Mouse (Mus musculus) embryonic stem cell, embryonic (primary cell): ENCODE results near the gene Cacna2d2.

ENCODE experiments used
- CTCF ChIA-PET, 4 experiments: fragments of 300-600 bp in 2 of 4; fragments of 350-600 bp in 2 of 4; sonication (Branson Sonifier 250); formaldehyde crosslinking; loops; one replicate each; lab custom pipeline; 2022; ENCODE audit warnings: inconsistent platforms in 2 of 4; lab: Charles Lee
- POLR2A ChIA-PET, 4 experiments: fragments of 300-600 bp in 2 of 4; fragments of 350-600 bp in 2 of 4; sonication (Branson Sonifier 250); formaldehyde crosslinking; loops; one replicate each; lab custom pipeline; 2022; ENCODE audit warnings: antibody characterized with exemption in 4 of 4, inconsistent platforms in 1 of 4; lab: Charles Lee

Cacna2d2 gene

GRCm38 (mm10) chr9:107493511-107493910 lies 94.1 kb downstream of the Cacna2d2 start:
- ChIA-PET POLR2A (interaction anchor here in 1 of 4 experiments (0.9 kb wide), 1 partner anchor 17 kb away, joined by 3 read pairs; no protein-coding TSS in a partner anchor), CTCF (interaction anchor here in 1 of 4 experiments (0.5 kb wide), 1 partner anchor 153 kb away, joined by 9 read pairs; no protein-coding TSS in a partner anchor)

DNA sequence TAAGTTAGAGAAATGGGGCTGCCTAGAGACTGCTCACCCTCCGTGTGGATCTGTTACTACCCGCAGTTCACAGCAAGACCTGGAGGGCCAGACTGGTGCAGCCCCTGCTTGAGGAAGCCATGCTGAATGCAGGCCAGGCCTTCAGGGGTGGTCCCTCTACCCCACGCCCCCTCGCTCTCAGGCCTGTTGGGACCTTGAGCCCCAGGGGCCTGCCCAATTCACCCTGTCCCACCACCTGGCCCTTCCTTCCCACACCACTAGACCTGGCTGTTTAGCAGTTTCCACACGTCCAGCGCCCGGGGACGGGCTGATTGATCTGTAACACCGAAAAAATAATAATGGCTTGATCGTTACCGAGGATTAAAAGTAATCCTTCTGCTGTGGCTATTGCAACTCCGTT lies 94.8 kb downstream of the Cacna2d2 start:
- CTCF ChIA-PET, result interaction anchor here in 1 of 4 experiments (0.5 kb wide), 1 partner anchor 154 kb away, joined by 9 read pairs; no protein-coding TSS in a partner anchor
- POLR2A ChIA-PET, result interaction anchor here in 1 of 4 experiments (1.7 kb wide), 1 partner anchor 8 kb away, joined by 5 read pairs; no protein-coding TSS in a partner anchor

GRCm38 (mm10) chr9:107496359-107496758 lies 96.9 kb downstream of the Cacna2d2 start:
- CTCF ChIA-PET, result interaction anchor here in 1 of 4 experiments (1.0 kb wide), 1 partner anchor 122 kb away, joined by 3 read pairs; no protein-coding TSS in a partner anchor
- POLR2A ChIA-PET, result interaction anchor here in 1 of 4 experiments (1.1 kb wide), 1 partner anchor 43 kb away, joined by 3 read pairs; no protein-coding TSS in a partner anchor

DNA sequence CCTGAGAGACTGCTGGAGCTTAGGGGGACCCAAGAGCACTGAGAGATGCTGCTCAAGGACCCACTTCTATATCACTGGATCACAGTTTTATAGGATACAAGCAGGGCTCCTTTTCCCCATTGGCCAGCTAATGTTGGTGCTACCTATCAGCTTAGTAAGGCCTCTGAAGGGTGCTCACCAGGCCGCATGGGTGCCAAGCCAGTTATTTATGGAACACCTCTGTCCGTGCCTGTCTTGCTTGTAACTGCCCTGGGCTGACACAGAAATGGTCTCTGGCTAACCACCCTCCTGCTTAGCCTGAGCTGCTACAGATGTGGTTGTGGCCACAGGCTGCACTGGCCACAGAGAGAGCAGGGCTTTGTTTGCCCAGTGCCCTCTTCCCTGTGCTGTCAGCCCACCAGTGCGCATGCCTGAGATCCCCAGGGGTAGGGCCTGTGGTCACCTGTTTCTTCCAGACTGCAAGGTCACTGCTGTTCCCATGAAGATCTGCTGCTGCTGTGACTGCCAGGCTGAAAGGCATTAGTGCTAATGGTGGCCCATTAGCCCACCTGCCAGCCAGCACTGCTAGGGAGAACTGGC lies 101.4 kb downstream of the Cacna2d2 start:
- ChIA-PET CTCF (interaction anchor here in 2 of 4 experiments (0.6 kb wide), 2 partner anchors 22 to 537 kb away, joined by 3 read pairs; no protein-coding TSS in a partner anchor), POLR2A (interaction anchor here in 1 of 4 experiments (0.7 kb wide), 1 partner anchor 129 kb away, joined by 3 read pairs; no protein-coding TSS in a partner anchor)

- CTCF ChIA-PET, result interaction anchor here in 2 of 4 experiments (0.6 to 1.3 kb wide), 2 partner anchors 39 to 100 kb away, joined by 3 read pairs; no protein-coding TSS in a partner anchor
These were observed 102.9 kb downstream of the Cacna2d2 start for GRCm38 (mm10) chr9:107502131-107502846.

DNA sequence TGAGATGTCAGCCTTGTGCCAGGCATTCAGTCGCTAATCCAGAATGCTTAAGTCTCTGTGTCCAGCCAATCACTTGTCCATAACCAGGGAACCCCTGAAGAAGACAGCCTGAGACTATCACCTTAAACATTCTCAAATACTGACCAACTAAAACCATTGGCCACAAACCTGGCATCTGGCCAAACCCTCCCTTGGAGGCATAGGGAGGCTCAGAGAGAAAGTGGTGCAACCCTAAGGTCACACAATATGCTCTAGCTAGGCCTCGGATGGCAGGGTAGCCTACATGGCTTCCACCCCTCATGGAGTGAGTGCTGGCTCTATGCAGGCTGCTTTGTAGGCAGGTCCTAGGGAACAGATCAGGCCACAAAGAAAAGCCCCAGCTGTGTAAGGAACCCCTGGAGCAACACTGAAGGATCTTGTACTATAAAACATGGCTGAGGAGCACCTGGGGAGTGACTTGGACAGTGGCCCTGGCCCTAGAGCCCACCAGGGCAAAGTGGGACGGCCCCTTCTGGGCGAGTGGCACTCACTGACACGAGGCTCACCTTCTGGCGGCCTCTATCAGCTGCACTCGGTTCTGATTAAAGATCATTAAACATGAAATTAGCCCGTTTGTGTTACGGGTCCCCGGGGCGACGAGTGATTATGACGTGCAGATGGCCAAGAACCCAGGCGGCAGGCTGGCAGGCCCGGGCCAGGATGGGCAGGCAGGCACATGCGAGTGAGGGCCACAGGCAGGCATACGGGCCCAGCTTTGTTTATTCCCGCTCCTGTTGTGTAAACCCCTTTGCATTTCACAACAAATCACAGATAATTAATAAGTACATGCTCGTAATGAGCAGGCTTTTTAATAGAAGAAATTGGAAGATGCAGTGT lies 105.5 kb downstream of the Cacna2d2 start:
- POLR2A ChIA-PET, result no interaction called here
- CTCF ChIA-PET, result interaction anchor here in 2 of 4 experiments (1.0 kb wide), 2 partner anchors 26 to 208 kb away, joined by 3 read pairs; no protein-coding TSS in a partner anchor

More at GRCm38 (mm10) chr9:107502131-107502846, 102.9 kb downstream of the Cacna2d2 start:
- POLR2A ChIA-PET, result no interaction called here

DNA sequence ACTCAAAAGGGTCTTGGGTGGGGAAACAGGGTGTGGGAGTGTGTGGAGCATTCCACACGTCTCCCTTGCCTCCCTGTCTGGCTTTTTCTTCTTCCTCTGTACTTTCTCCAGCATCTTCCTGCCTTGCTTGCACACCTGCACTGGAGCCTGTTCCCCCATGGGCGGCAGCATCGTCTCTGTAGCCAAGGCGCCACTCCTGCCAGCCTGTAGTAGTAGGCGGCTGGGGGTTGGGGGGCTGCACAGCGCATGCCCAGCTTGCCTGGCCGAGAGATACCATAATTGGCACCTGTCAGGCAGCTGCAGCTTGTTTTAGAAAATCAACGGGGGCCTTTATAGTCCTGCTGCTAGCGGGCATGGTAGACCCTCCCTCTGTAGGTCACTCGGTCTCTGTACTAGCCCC lies 108.9 kb downstream of the Cacna2d2 start:
- CTCF ChIA-PET, result interaction anchor here in 2 of 4 experiments (0.6 to 1.5 kb wide), 5 partner anchors 9 to 348 kb away, joined by 3 to 6 read pairs (median 3); no protein-coding TSS in a partner anchor

DNA sequence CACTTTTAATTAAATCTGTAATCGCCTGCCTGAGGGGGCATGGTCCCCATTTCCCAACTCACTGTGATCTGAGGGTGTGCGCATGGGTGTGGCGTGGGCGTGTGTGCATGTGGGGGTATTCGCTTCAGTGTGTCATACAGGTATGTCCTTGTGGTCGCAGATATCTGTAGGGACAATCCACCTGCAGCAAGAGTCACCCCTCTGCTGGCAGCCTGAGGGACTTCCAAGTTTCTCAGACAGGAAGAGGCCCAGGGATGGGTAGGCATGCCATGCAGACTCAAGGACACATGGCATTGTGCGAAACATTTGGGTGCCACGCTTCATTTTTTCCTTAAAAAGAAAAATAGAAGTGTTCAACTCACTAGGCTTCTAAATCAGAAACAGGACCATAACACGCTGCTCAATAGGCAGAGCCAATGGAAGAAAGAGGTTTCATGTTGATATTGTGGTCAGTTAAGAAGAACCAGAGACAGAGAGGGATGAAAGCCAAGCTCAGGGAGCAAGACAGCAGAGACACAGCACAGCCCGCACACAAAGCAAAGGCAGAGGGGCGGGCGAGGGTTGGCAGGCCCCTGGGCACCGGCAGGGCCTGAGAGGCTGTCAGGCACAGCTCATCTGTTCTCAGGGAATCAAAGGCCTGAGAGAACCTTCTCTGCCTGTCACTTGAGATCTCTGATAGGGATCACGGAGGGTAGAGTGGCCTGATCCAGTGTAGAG lies 111.1 kb downstream of the Cacna2d2 start:
- ChIA-PET POLR2A (no interaction called here), CTCF (interaction anchor here in 1 of 4 experiments (1.0 kb wide), 1 partner anchor 124 kb away, joined by 3 read pairs; no protein-coding TSS in a partner anchor)

More for the DNA sequence above, 108.9 kb downstream of the Cacna2d2 start:
- POLR2A ChIA-PET, result no interaction called here

DNA sequence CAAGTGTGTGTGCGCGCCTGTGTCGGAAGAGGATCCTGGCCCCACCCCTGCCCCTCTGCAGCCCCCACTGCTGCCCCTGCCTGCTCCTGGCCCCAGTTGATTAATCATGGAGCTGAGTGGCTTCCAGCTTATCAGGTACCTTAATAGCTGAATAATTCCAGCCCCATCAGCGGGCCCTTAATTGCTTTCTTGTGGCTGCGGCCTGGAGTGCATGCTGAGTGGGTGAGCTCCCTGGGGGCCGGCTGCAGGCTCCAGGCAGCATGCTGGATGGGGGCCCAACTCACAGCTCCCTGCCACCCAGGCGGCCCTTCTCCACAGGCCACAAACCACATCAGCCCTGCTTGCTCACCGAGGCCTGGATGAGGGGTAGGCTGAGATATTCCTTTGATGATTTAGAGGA lies 112.0 kb downstream of the Cacna2d2 start:
- ChIA-PET CTCF (interaction anchor here in 3 of 4 experiments (1.0 to 1.3 kb wide), 5 partner anchors 33 to 137 kb away, joined by 3 to 4 read pairs (median 4); no protein-coding TSS in a partner anchor), POLR2A (interaction anchor here in 2 of 4 experiments (0.6 to 0.9 kb wide), 3 partner anchors 25 to 78 kb away, joined by 3 read pairs; partner anchors contain the start of gene Hyal2 (in 1 of the 2))

GRCm38 (mm10) chr9:107512326-107512725 lies 112.9 kb downstream of the Cacna2d2 start:
- CTCF ChIA-PET, result interaction anchor here in 2 of 4 experiments (1.0 to 1.3 kb wide), 4 partner anchors 34 to 138 kb away, joined by 3 to 4 read pairs (median 4); no protein-coding TSS in a partner anchor

GRCm38 (mm10) chr9:107514303-107514955 lies 115.0 kb downstream of the Cacna2d2 start:
- POLR2A ChIA-PET, result interaction anchor here in 1 of 4 experiments (0.9 kb wide), 1 partner anchor 174 kb away, joined by 3 read pairs; the partner anchor contains the start of gene 6430571L13Rik
- CTCF ChIA-PET, result interaction anchor here in 2 of 4 experiments (1.4 kb wide), 2 partner anchors 63 to 157 kb away, joined by 4 read pairs; no protein-coding TSS in a partner anchor

More at GRCm38 (mm10) chr9:107512326-107512725, 112.9 kb downstream of the Cacna2d2 start:
- POLR2A ChIA-PET, result interaction anchor here in 1 of 4 experiments (0.9 to 1.3 kb wide), 2 partner anchors 26 to 42 kb away, joined by 3 read pairs; no protein-coding TSS in a partner anchor

- ChIA-PET CTCF (interaction anchor here in 3 of 4 experiments (0.6 to 2.5 kb wide), 6 partner anchors 14 to 164 kb away, joined by 3 to 6 read pairs (median 3); partner anchors contain the start of gene Tmem115 (in 1 of the 3)), POLR2A (interaction anchor here in 3 of 4 experiments (0.9 to 2.6 kb wide), 6 partner anchors 13 to 121 kb away, joined by 3 to 13 read pairs (median 4); partner anchors contain the start of genes Cacna2d2 (in 1 of the 3), Cyb561d2 (in 1 of the 3), Gnai2 (in 1 of the 3) and Ifrd2 (in 1 of the 3))
These were observed 120.9 kb downstream of the Cacna2d2 start for GRCm38 (mm10) chr9:107520331-107520730.

DNA sequence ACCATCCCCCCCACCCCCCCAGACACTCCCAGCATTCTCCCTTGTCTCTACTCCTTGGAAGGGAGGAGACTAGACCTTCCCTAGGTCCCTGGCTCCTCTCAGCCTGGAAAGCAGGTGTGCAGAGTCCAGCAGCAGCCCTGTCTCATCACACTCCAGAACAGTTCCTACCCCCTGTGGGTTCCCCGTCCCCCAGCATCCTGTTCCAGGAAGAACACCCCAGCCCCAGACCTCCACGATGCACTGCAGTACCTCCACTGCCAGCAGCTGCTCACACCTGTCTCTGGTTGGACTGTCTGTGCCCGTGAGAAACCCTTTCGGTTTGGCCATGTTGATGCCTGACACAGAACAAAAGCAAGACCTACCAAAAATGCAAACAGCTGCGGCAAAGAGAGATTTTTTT lies 121.8 kb downstream of the Cacna2d2 start:
- ChIA-PET POLR2A (interaction anchor here in 2 of 4 experiments (0.8 to 2.6 kb wide), 14 partner anchors 12 to 629 kb away, joined by 3 to 13 read pairs (median 4); partner anchors contain the start of genes 6430571L13Rik (in 1 of the 2), Cacna2d2 (in 1 of the 2), Cyb561d2 (in 1 of the 2) and Hyal3 (in 1 of the 2)), CTCF (interaction anchor here in 1 of 4 experiments (0.9 to 2.5 kb wide), 11 partner anchors 13 to 234 kb away, joined by 3 to 6 read pairs (median 3); partner anchors contain the start of genes Hyal3 and Tmem115)

GRCm38 (mm10) chr9:107521711-107522399 lies 122.4 kb downstream of the Cacna2d2 start:
- ChIA-PET CTCF (interaction anchor here in 3 of 4 experiments (0.6 to 2.5 kb wide), 20 partner anchors 8 to 233 kb away, joined by 3 to 10 read pairs (median 4); partner anchors contain the start of genes Cyb561d2 (in 1 of the 3), Hyal3 (in 1 of the 3), Mapkapk3 (in 1 of the 3) and Nprl2 (in 1 of the 3)), POLR2A (interaction anchor here (0.5 to 2.6 kb wide), 26 partner anchors 9 to 630 kb away, joined by 3 to 13 read pairs (median 3); partner anchors contain the start of genes Cyb561d2 (in 2 of the 4), Ifrd2 (in 2 of the 4), Nprl2 (in 2 of the 4) and 6430571L13Rik (in 1 of the 4))
